Mouse (Mus musculus) C2C12 (cell line): Measurements from ENCODE around the gene C2cd3. TPM values are rescaled to one million over a fixed set of nuclear protein-coding genes. Genes with fewer than 3 reads are reported as not detected.

Source experiments
- H3K27me3 ChIP-seq: one replicate; pipeline ENCODE4 v1.6.1; 2011; ENCODE audit not compliant: control insufficient read depth, insufficient read depth, insufficient read length
- H3K36me3 ChIP-seq: one replicate; pipeline ENCODE4 v1.6.1; 2011; ENCODE audit not compliant: control insufficient read depth, insufficient read depth
- H3K4me3 ChIP-seq: one replicate; pipeline ENCODE4 v1.5.1; 2011; ENCODE audit warnings: mild to moderate bottlenecking, control low read depth; ENCODE audit not compliant: poor library complexity, insufficient read depth, severe bottlenecking
- H3K79me2 ChIP-seq: one replicate; pipeline ENCODE4 v1.6.1; 2011; ENCODE audit not compliant: control insufficient read depth, insufficient read depth
- H3K79me3 ChIP-seq: one replicate; pipeline ENCODE4 v1.6.1; 2011; ENCODE audit warnings: low read depth, control low read depth
- H3ac ChIP-seq: one replicate; pipeline ENCODE3; 2011; ENCODE audit warnings: low read depth; ENCODE audit not compliant: control insufficient read depth, insufficient read length
- CEBPB ChIP-seq: IDR thresholded peaks from one replicate; pipeline ENCODE4 v1.6.1; 2011; ENCODE audit warnings: low read depth, mild to moderate bottlenecking, control low read depth, moderate library complexity
- CTCF ChIP-seq: IDR thresholded peaks from one replicate; pipeline ENCODE4 v1.5.1; 2011; ENCODE audit not compliant: control insufficient read depth, insufficient read depth, insufficient read length
- FOSL1 ChIP-seq: IDR thresholded peaks from one replicate; pipeline ENCODE4 v1.8.0; 2011; ENCODE audit warnings: mild to moderate bottlenecking, low read length; ENCODE audit not compliant: poor library complexity, insufficient read depth, severe bottlenecking
- MAX ChIP-seq: IDR thresholded peaks from one replicate; pipeline ENCODE4 v1.6.1; 2011; ENCODE audit warnings: mild to moderate bottlenecking, control low read depth
- MYOD1 ChIP-seq: IDR thresholded peaks from one replicate; pipeline ENCODE4 v1.6.1; 2011; ENCODE audit warnings: low read depth; ENCODE audit not compliant: control insufficient read depth, insufficient read length
- MYOG ChIP-seq: IDR thresholded peaks from one replicate; pipeline ENCODE4 v1.6.1; 2011; ENCODE audit not compliant: control insufficient read depth, insufficient read length; ENCODE audit errors: extremely low read depth
- USF1 ChIP-seq: IDR thresholded peaks from one replicate; pipeline ENCODE4 v1.6.1; 2011; ENCODE audit warnings: low read depth, mild to moderate bottlenecking, control low read depth, moderate library complexity
- polyA plus RNA-seq: library from polyadenylated mRNA; unstranded; fragments of >200 nt; fragmentation: generic; extraction: Trizol; gene quantifications from one replicate; pipeline ENCODE4 v1.2.1, GENCODE M21; 2012; ENCODE audit warnings: missing spikeins

Gene C2cd3
- polyA plus RNA-seq, 1 experiment = 7.8 TPM

DNA sequence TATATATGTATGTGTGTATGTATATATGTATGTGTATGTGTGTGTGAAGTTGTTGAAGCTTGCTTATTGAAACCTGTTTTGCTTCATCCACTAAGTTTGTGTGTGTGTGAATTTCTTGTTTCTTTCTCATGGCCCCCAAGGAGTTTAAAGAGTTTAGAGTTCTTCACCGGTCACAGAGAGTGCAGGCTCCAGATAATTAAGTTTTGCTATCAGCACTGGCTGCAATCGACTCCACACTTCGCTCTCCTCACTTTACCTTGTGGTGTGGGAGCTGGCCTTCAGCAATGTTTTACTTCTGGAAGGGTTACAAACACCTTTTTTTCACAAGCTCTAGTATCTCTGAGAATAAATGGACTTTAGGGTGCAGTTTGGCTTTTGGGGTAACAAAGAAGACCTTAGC lies 40.8 kb upstream of the C2cd3 start:
- no peaks in the 10 kb centered on the region for H3K27me3 ChIP-seq
- H3ac ChIP-seq = no peak overlapping the region
- no peaks in the 10 kb centered on the region for H3K79me2 ChIP-seq
- no peaks in the 10 kb centered on the region for H3K79me3 ChIP-seq
- TF ChIP-seq MYOD1 (no peak), MAX (no peak)
- no peak overlapping the region for H3K4me3 ChIP-seq
- H3K36me3 ChIP-seq = peaks cover 26% of the 10 kb centered on the region

- no peak overlapping the region for H3K4me3 ChIP-seq
- H3ac ChIP-seq = no peak overlapping the region
- no peaks in the 10 kb centered on the region for H3K79me2 ChIP-seq
- no peaks in the 10 kb centered on the region for H3K79me3 ChIP-seq
- no peak for TF ChIP-seq MYOG
- no peak for TF ChIP-seq CEBPB
- no peak for TF ChIP-seq MYOD1
- no peak for TF ChIP-seq FOSL1
- no peak for TF ChIP-seq USF1
- no peak for TF ChIP-seq MAX
- TF ChIP-seq CTCF = no peak
- H3K36me3 ChIP-seq = peaks cover 26% of the 10 kb centered on the region
- no peaks in the 10 kb centered on the region for H3K27me3 ChIP-seq
Measured at GRCm38 (mm10) chr7:100335921-100336320, 36.1 kb upstream of the C2cd3 start.

DNA sequence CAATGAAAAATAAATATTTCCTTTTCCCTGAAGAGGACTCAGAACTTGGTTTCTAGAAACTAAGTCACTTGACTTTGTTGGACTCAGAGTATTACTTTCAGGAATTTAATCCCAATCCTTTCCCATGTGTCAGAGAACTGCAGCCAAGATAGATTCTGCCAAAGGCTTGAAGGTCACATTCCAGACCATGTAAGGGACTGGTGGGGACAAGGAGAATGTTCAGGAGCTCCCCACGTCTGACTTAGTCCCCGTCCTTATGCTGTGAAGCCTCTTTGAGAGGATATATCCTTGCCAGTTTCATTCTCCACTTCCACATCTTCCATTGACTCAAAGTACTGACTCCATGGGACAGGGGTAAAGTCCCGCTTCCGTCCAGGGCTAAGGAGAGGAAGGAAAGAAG lies 17.0 kb upstream of the C2cd3 start:
- Histone ChIP-seq H3K36me3 (peaks cover 18% of the 10 kb centered on the region), H3ac (no peak overlapping the region), H3K4me3 (no peak overlapping the region), H3K79me2 (peaks cover 12% of the 10 kb centered on the region), H3K27me3 (no peaks in the 10 kb centered on the region), H3K79me3 (no peaks in the 10 kb centered on the region)
- TF ChIP-seq MYOG = no peak
- TF ChIP-seq FOSL1 = no peak
- no peak for TF ChIP-seq MAX
- no peak for TF ChIP-seq USF1
- TF ChIP-seq MYOD1 = no peak
- no peak for TF ChIP-seq CTCF
- TF ChIP-seq CEBPB = no peak

DNA sequence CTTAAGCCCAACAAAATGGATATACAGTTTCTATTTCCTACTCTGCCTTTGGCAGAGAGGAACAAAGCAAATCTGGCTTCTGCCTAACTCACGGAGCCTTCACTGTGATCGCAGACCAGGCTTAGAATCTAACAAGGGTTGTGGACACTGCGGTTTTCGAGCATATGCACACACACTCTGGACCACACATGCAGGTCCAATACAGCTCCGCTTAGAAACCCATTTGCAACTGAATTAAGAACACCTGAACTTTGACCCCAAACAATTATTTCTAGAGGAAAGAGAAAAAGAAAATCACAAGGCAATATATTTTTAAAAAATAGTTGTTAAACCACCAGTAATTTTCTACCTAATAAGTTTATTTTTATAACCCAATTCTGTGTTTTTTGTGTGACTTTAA lies 15.7 kb upstream of the C2cd3 start:
- Histone ChIP-seq H3K79me3 (no peaks in the 10 kb centered on the region), H3K79me2 (peaks cover 25% of the 10 kb centered on the region), H3K36me3 (peaks cover 16% of the 10 kb centered on the region), H3ac (no peak overlapping the region), H3K27me3 (no peaks in the 10 kb centered on the region), H3K4me3 (no peak overlapping the region)
- no peak for TF ChIP-seq FOSL1
- TF ChIP-seq USF1 = no peak
- TF ChIP-seq MYOD1 = no peak
- TF ChIP-seq CTCF = no peak
- no peak for TF ChIP-seq MAX
- TF ChIP-seq MYOG = no peak
- TF ChIP-seq CEBPB = no peak

- Histone ChIP-seq H3K4me3 (no peak overlapping the region), H3K79me3 (no peaks in the 10 kb centered on the region), H3K27me3 (no peaks in the 10 kb centered on the region), H3K79me2 (peaks cover 30% of the 10 kb centered on the region), H3K36me3 (peaks cover 13% of the 10 kb centered on the region), H3ac (no peak overlapping the region)
- no peak for TF ChIP-seq USF1
- TF ChIP-seq FOSL1 = no peak
- no peak for TF ChIP-seq MYOD1
- TF ChIP-seq CTCF = no peak
- TF ChIP-seq MAX = no peak
- no peak for TF ChIP-seq MYOG
- TF ChIP-seq CEBPB = no peak
Measured at GRCm38 (mm10) chr7:100356768-100357167, 15.3 kb upstream of the C2cd3 start.

GRCm38 (mm10) chr7:100357856-100358255 lies 14.2 kb upstream of the C2cd3 start:
- H3K79me2 ChIP-seq = peaks cover 35% of the 10 kb centered on the region
- H3ac ChIP-seq = no peak overlapping the region
- no peaks in the 10 kb centered on the region for H3K27me3 ChIP-seq
- TF ChIP-seq USF1 = no peak
- TF ChIP-seq CTCF = no peak
- no peak for TF ChIP-seq CEBPB
- no peak for TF ChIP-seq MYOG
- TF ChIP-seq MAX = no peak
- no peak for TF ChIP-seq MYOD1
- no peak for TF ChIP-seq FOSL1
- peaks cover 13% of the 10 kb centered on the region for H3K36me3 ChIP-seq
- H3K4me3 ChIP-seq = no peak overlapping the region
- H3K79me3 ChIP-seq = no peaks in the 10 kb centered on the region
